Mouse (Mus musculus) ES-Bruce4 (cell line): ENCODE data around the gene Gdf5.

Experiments used
- CTCF ChIP-seq: IDR thresholded peaks from one replicate; pipeline ENCODE4 v1.8.1; 2011; ENCODE audit warnings: low read depth, low read length
- EP300 ChIP-seq: IDR thresholded peaks from 2 replicates; pipeline ENCODE4 v1.6.1; 2011; ENCODE audit warnings: low read depth, low read length; ENCODE audit not compliant: insufficient read depth
- POLR2A ChIP-seq: IDR thresholded peaks from one replicate; pipeline ENCODE4 v1.8.1; 2011; ENCODE audit warnings: low read length; ENCODE audit not compliant: insufficient read depth

DNA sequence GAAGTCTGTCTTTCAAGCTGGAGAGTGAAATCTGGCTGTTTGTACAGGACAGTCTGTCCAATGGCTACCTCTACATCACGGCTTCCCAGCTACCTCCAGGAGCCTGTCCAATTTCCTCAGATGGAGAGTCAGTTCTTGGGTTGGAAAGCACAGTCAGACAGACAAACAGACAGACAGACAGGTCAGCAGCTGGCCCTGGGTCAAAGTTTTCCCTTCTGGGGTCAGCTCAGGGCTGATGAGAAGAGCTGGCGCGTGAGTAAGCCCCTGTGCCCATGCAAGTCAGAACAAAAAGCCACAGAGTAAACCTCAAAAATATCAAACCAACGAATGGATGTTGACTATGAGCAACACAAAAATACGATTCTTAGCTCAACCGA is 41.5 kb downstream of the Gdf5 start:
- TF ChIP-seq CTCF: no peak
- TF ChIP-seq EP300: no peak
- TF ChIP-seq POLR2A: no peak
